Mouse (Mus musculus): Measurements from ENCODE around the gene Clasp2.
"Not testable (repeated sequence)": the region's sequence is repeated elsewhere in the genome, so short reads cannot be mapped to it uniquely, and the experiment has no call there.

Clasp2 gene

GRCm38 (mm10) chr9:113813086-113813485 lies 71.8 kb downstream of the Clasp2 start:
- in situ Hi-C loops (cut with MboI; ENCODE audit: low sequenced_read_pairs): no loop called here

GRCm38 (mm10) chr9:113815836-113816235 lies 74.6 kb downstream of the Clasp2 start:
- in situ Hi-C loops (cut with MboI; ENCODE audit: low sequenced_read_pairs): no loop called here

- in situ Hi-C loops (cut with MboI; ENCODE audit: low sequenced_read_pairs): no loop called here
These were observed 80.9 kb downstream of the Clasp2 start for GRCm38 (mm10) chr9:113822150-113822549.

- in situ Hi-C loops (cut with MboI; ENCODE audit: low sequenced_read_pairs): no loop called here
These were observed 87.4 kb downstream of the Clasp2 start for GRCm38 (mm10) chr9:113828719-113829118.

GRCm38 (mm10) chr9:113830219-113830618 lies 88.9 kb downstream of the Clasp2 start:
- in situ Hi-C loops (cut with MboI; ENCODE audit: low sequenced_read_pairs): no loop called here

- in situ Hi-C loops (cut with MboI; ENCODE audit: low sequenced_read_pairs): no loop called here
These were observed 92.2 kb downstream of the Clasp2 start for GRCm38 (mm10) chr9:113833481-113833880.

GRCm38 (mm10) chr9:113837001-113837400 lies 95.7 kb downstream of the Clasp2 start:
- in situ Hi-C loops (cut with MboI; ENCODE audit: low sequenced_read_pairs): no loop called here

- in situ Hi-C loops (cut with MboI; ENCODE audit: low sequenced_read_pairs): no loop called here
These were observed 96.2 kb downstream of the Clasp2 start for GRCm38 (mm10) chr9:113837461-113837860.

GRCm38 (mm10) chr9:113844029-113844428 lies 102.8 kb downstream of the Clasp2 start:
- in situ Hi-C loops (cut with MboI; ENCODE audit: low sequenced_read_pairs): no loop called here

GRCm38 (mm10) chr9:113855441-113855840 lies 114.2 kb downstream of the Clasp2 start:
- in situ Hi-C loops (cut with MboI; ENCODE audit: low sequenced_read_pairs): no loop called here

GRCm38 (mm10) chr9:113857281-113857928 lies 116.1 kb downstream of the Clasp2 start:
- in situ Hi-C loops (cut with MboI; ENCODE audit: low sequenced_read_pairs): no loop called here

GRCm38 (mm10) chr9:113857929-113858440 lies 116.7 kb downstream of the Clasp2 start:
- in situ Hi-C loops (cut with MboI; ENCODE audit: low sequenced_read_pairs): no loop called here

GRCm38 (mm10) chr9:113859420-113859819 lies 118.1 kb downstream of the Clasp2 start:
- in situ Hi-C loops (cut with MboI; ENCODE audit: low sequenced_read_pairs): no loop called here

- in situ Hi-C loops (cut with MboI; ENCODE audit: low sequenced_read_pairs): no loop called here
These were observed 122.2 kb downstream of the Clasp2 start for GRCm38 (mm10) chr9:113863370-113863999.

GRCm38 (mm10) chr9:113867951-113868350 lies 126.7 kb downstream of the Clasp2 start:
- in situ Hi-C loops (cut with MboI; ENCODE audit: low sequenced_read_pairs): no loop called here

- in situ Hi-C loops (cut with MboI; ENCODE audit: low sequenced_read_pairs): no loop called here
These were observed 153.6 kb downstream of the Clasp2 start for GRCm38 (mm10) chr9:113894903-113895302.

GRCm38 (mm10) chr9:113903136-113903535 lies 161.9 kb downstream of the Clasp2 start:
- in situ Hi-C loops (cut with MboI; ENCODE audit: low sequenced_read_pairs): no loop called here

GRCm38 (mm10) chr9:113904315-113904714 lies 163.0 kb downstream of the Clasp2 start:
- in situ Hi-C loops (cut with MboI; ENCODE audit: low sequenced_read_pairs): not testable (repeated sequence)

GRCm38 (mm10) chr9:113915789-113916188 lies 174.5 kb downstream of the Clasp2 start:
- in situ Hi-C loops (cut with MboI; ENCODE audit: low sequenced_read_pairs): no loop called here

GRCm38 (mm10) chr9:113922677-113923076 lies 181.4 kb downstream of the Clasp2 start:
- in situ Hi-C loops (cut with MboI; ENCODE audit: low sequenced_read_pairs): no loop called here

GRCm38 (mm10) chr9:113924883-113925282 lies 183.6 kb downstream of the Clasp2 start:
- in situ Hi-C loops (cut with MboI; ENCODE audit: low sequenced_read_pairs): no loop called here

GRCm38 (mm10) chr9:113928591-113928990 lies 187.3 kb downstream of the Clasp2 start:
- in situ Hi-C loops (cut with MboI; ENCODE audit: low sequenced_read_pairs): no loop called here
